Mouse (Mus musculus) T-helper 17 cell (primary cell): Measurements from ENCODE around the gene Camk2n2.

ENCODE experiments used
- in situ Hi-C, 2 experiments: fragments of 300-600 bp; cut with MboI, MseI; formaldehyde crosslinking; loops; 1 replicate in 1 of 2; 2 replicates in 1 of 2; pipeline ENCODE4 v1.15.1; 2025; ENCODE audit warnings: high pct_unique_total_duplicates in 2 of 2

Camk2n2 gene

DNA sequence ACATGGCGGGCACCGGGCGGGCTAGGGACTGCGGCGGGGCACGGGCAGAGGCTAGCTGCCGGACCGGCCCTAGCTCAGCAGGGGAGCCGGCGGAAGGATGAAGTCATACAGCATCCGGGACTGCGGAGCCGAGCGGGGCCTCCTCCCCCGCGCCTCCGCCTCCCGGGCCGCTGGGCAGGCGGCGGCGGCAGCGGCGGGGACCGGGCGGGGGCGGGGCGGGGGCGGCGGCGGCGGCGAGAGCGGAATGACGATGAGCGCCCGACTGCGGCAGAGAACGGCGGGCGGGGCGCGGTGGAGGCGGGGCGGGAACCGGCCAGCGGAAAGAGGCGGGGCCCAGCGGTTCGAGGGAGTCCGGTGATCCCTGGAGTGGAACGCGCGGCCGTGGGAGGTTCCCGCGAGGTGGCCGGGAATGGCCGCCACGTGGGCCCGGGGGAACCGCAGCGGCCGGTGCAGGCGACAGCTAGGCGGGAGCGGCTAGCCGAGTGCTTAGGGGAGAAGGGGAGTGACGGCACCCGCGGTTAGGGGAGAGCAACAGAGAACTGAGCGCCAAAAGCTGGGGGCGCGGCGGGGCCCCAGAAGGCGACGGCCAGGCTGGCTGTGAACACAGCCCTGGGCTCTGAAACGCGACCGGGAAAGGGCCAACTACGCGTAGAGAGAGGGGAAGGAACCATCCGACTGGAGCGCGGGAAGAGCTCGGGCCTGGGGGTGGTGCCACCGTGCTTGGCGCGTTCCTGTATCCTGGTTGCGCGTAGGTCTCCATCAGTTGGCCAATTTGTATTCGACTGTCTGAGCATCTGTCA, at the start of gene Camk2n2:
Gene Camk2n2, minus strand, starts transcription at position 97 of the 800 bp plus-strand sequence.
- in situ Hi-C loops, result no loop called here

DNA sequence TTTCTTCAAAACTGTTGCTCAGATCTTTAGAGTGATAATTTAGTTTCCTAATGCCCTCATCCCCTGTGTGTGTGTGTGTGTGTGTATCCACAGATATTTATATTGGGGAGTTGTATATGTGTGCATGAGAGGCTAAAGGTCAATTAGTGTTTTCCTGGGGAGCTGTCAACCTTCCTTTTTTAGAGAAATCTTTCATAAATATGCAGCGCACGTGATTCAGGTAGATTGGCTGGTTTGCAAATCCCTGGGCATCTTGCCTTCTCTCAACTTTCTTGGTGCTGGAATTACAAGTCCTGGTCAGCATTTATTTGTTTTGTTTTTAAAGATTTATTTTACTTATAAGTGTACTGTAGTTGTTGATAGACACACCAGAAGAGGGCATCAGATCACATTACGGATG, 49.2 kb upstream of the Camk2n2 start:
- in situ Hi-C loops, result loop anchor here (5.0 to 25.0 kb wide), 3 partner anchors 58 to 708 kb away; partner anchors contain the start of genes Abcf3 (in 1 of the 2), Alg3 (in 1 of the 2), Eef1akmt4 (in 1 of the 2) and Gm49333 (in 1 of the 2)

DNA sequence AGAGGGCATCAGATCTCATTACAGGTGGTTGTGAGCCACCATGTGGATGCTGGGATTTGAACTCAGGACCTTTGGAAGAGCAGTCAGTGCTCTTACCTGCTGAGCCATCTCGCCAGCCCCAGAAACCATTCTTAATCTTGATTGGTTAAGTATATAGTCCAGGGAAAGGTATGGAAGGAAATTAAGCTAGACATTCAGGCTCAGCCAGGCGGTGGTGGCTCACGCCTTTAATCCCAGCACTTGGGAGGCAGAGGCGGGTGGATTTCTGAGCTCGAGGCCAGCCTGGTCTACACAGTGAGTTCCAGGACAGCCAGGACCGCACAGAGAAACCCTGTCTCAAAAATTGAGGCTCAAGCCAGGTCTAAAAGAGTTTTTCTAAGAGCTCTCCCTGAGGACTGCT, 46.9 kb upstream of the Camk2n2 start, which contains the start of gene Eif4g1:
Gene Eif4g1, plus strand, starts transcription at position 301 of the 400 bp plus-strand sequence.
- in situ Hi-C loops, result loop anchor here in 1 of 2 experiments (25.0 kb wide), 1 partner anchor 706 kb away; no protein-coding TSS in a partner anchor

DNA sequence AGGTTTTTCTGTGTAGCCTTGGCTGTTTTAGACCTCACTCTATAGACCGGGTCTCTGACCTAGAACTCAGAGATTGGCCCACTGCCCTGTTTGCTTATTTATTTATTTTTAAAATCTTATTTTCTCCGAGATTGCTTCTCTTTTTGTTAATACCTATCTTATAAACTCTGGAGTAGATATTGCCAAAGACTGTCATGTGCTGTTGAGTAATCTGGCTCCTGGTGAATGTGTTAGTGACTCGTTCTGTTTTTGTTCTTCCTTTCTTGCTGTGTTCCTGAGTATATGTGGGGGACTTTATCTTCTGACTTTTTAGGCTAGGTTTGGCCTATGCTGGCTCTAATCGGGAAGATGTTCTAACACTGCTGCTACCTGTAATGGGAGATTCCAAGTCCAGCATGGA, 36.6 kb upstream of the Camk2n2 start:
- in situ Hi-C loops, result loop anchor here in 1 of 2 experiments (25.0 kb wide), 1 partner anchor 695 kb away; no protein-coding TSS in a partner anchor

DNA sequence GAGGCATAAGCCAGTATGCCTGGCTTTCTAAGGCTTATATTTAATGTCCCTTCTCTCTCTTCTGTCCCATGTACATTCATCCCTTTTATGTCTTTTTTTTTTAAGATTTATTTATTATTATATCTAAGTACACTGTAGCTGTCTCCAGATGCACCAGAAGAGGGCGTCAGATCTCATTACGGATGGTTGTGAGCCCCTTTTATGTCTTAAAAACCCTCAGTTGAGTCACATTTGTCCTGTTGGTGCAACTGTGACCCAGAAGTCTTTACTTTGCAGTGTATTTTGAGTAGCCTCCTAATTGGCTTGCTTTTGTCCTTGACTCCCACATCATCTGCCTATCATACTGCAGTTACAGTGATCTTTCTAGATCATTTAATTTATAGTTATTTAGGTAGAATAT, 32.2 kb upstream of the Camk2n2 start:
- in situ Hi-C loops, result loop anchor here in 1 of 2 experiments (5.0 to 25.0 kb wide), 2 partner anchors 36 to 691 kb away; no protein-coding TSS in a partner anchor

DNA sequence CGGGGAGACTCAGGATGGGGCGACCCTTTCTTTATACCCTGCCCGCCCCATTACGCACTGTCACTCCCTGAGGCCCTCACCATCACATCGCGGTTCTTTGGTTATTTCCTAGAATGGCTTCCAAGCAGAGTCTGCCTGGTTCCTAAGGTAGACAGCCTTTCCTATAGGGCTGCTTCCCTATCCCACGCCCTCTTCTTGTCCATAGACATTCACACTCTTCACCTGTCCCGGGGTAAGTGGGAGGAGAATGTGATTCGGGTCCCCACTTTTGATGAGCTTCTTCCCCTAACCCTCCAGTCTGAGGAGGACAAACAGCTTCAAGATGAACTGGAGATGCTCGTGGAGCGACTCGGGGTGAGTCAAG, 30.8 kb upstream of the Camk2n2 start:
- in situ Hi-C loops, result loop anchor here in 1 of 2 experiments (5.0 to 25.0 kb wide), 2 partner anchors 35 to 690 kb away; no protein-coding TSS in a partner anchor

DNA sequence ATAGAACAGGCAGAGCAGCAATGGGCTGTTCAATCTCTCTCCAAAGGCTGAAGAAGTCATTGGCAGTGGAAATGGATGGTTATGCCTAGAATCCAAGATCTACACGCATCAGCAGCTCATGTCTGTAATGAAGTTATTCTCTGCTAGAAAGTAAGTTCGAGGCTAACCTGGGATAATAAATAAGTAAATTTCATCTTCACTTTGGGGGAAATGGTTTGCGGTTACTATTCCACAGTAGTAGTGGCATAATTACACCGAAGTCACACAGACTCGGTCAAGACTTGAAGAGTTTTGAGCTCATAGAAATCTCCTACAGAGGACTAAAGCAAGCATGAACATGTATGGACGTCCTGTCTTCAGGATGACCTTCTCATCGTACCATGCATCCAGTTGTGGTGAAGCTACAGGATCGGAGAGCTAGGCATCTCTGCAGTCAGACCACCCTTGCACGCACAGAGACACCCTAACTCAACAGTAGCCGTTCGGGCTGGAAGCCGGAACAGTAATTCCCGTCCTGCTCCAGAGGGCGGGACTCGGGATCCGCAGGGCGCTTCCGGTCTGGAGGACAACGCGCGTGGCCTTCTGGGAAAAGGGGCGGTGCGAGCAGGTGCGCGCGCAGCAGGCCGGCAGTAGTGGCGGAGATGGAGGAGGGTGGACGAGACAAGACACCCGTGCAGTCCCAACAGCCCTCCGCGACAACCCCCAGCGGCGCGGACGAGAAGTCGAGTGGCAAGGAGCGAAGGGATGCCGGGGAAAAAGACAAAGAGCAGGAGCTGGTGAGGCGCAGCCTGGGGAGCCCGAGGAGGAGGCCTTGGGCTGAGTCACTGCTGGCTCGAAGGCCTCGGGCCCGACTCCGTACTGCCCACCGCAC, 30.2 kb upstream of the Camk2n2 start, which contains the start of gene Psmd2:
Gene Psmd2, plus strand, starts transcription at position 577 of the 871 bp plus-strand sequence.
- in situ Hi-C loops, result loop anchor here in 1 of 2 experiments (5.0 to 25.0 kb wide), 2 partner anchors 34 to 689 kb away; no protein-coding TSS in a partner anchor

DNA sequence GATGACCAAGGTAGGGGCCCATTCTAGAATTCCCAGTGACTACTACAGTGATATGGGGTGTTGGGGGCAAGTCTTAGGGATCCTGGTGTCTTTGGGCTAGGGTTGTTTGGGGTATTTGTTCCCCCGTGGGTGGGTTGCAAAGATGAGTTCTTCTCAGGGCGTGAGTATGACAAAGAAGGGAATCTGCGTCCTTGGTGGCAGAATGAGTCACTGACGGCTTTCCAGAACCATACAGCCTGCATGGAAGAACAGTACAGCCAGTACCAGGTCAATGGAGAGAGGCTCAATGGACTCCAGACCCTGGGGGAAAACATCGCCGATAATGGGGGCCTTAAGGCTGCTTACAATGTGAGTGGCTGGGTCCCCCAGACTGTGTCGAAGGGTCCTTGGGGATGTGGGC, 22.8 kb upstream of the Camk2n2 start:
- in situ Hi-C loops, result no loop called here

DNA sequence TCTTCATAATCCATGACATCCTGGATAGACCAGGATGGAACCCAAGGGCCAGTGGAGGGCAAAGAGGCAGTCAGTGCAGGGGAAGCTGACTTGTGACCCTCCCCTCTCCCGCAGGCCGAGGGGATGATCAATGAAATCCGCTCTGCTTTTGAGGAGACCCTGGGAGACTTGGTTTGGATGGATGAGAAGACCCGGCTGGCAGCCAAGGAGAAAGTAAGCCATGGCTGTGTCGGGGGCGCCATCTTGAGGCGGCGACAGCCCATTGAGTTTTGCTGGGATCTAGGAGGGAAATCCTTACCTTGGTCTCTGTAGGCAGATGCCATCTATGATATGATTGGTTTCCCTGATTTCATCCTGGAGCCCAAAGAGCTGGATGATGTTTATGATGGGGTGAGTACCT, 21.1 kb upstream of the Camk2n2 start:
- in situ Hi-C loops, result no loop called here

DNA sequence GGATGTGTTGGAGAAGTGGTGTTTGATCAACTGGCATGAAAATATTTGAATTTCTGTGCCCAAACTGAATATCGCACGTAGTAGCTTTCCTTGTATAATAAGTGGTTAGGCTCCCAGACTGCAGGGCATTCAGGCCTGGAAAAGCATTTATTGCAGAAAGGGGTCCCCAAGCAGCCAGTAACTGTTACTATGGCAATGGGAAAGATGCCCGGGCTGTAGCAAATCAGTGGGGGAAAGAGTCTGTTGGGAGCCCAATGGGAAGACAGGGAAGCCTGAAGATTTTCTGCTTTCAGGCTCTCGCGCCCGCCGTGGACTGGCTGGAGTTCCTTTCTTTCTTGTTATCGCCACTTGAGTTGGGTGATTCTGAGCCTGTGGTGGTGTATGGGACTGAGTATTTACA, 17.3 kb upstream of the Camk2n2 start:
- in situ Hi-C loops, result no loop called here

DNA sequence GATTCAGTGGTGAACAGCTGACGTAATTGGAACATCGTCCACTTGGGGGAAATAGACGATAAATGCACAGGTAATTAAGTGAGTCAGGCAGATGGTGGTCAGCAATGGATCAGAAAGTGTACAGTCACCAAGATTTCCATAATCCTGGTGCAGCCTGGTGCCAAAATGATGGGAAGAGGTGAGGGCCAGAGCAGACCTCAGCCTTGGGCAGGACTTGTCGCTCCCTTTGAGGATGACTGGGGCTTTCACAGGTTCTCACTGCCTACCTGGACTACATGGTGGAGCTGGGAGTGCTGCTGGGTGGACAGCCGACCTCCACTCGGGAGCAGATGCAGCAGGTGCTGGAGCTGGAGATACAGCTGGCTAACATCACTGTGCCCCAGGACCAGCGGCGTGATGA, 16.3 kb upstream of the Camk2n2 start:
- in situ Hi-C loops, result no loop called here

DNA sequence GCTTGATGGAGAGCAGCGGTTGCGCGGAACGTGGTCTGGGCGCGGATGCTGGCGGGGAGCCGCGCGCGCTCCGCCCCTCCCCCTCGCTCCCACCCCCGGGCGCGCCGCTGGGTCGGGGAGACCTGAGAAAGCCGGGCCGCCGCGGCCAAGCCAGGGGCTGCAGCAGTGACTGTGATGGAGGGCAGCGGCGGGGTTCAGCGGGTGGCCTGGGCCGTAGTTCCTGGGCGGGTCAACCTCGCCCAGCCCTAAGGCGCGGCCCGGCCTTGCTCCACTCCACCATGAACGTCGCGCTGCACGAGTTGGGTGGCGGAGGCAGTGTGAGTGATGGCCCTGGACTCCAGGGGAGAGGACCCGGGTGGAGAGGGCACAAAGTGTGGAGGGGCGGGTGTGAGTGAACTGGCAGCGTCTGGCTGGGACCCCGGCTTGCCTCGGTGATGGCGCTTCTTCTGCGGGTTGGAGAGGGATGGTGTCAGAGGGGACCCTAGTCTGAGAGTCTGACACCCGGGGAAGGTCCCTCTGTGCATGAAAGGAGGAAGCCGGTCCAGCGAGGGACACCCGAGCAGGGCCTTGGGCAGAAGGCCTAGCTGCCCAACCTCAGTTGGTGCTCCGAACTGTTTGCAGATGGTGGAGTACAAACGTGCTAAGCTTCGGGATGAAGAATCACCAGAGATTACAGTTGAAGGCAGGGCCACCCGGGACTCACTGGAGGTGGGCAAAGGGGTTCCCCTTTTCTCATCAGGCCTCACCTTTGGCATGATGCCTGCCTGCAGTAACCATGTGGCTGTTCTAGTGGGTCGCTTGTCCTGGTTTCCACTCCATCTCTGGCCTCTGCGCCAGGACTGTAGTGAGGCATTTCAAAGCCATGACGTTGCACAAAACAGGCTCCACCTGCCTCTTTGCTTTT, 8.9 kb upstream of the Camk2n2 start, which contains the start of gene Ece2:
Gene Ece2, plus strand, starts transcription at position 98 of the 904 bp plus-strand sequence.
- in situ Hi-C loops, result no loop called here

DNA sequence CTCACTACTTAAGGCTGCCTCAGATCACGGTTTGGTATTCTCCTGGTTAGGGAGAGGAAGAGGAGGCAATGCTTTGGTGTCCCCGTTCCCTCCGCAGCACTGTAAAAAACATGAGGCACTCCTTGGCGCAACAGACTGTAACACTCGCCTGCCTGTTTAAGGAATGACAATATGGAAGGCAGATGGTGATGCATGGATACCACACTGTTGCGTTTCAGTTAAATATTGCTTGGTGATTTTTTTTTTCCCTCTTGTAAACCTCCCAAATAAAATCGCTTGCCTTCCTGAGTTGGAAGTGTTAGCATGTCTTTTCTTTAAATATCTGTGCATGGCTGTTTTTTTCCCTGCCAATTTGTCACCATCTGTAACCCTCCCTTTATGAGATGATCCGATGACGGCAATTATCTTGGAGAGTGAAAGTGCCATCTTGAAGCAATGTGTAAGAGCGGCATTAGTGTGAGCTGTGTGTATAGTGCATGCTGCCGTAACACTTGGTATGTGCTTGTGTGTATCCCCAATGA, 7.8 kb upstream of the Camk2n2 start:
- in situ Hi-C loops, result no loop called here

DNA sequence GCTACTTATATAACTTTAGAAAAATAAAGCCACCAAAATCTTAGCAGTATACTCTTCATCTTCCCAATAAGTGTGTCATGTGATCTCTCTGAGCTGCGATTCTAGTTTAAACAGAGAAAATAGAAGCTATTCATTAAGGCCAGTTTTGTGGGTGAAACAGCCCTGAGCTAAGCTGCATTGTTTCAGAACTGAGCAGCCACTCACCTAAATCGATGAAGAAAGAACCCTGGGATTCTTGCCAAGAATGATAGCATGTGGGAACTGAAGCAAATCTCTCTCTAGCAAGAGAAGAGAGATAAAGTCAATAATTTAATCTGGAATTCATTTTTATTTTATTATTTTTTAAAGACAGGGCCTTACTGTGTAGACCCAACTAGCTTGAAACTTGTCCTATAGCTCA, 2.1 kb upstream of the Camk2n2 start:
- in situ Hi-C loops, result no loop called here

DNA sequence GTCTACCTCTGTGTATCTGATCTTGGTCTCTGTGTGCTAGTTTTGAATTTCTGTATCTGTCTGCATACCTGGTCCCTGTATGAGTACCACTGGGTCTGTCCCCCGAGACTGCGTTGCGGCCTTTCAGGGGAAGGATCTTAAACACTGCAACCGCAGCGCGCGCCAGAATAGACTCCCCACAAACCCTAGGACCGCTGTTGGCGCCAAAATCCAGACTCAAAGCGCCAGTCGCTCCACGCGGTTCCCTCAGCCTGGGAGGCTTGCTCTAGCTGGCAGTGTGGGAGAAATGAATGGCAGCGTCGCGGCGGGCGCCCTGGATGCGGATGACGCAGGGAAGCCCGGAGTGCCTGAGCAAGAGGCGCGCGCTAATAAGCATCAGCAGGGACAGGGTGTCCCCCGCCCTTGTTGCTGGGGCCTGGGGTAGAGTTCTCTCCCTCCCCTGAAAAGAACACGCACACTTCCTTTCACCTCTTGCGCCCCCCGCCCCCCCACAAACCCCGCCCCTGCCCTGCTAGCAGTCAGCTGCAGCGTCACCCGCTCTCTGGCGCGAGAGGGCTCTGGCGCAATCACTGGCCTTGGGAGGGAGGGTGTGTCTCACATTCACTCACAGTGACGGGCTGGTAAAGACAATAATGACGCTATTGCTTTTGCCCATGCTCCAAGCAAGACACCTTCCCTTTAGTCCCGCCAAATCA, 1.1 kb upstream of the Camk2n2 start:
- in situ Hi-C loops, result no loop called here

DNA sequence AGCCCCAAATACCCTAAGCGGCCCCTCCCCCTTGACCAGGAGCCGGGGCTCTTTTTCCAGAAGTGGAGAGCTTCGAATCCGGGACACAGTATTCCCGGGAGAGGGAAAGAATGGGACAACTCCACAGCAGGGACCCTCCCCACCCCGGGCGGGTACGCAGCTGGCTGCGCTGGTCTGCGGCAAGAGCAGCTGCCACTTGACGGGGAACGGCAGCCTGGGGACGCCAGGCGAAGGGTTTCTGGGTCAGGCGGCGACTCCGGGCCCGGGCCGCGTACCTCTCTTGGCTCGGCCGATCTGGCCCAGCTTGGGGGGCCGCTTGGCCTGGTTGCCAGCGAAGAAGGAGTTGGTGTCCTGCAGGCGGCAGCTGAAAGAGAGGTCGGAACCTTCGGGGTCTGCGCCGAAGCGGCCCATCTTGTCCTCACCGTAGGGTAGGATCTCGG, 316 bp downstream of the Camk2n2 start:
- in situ Hi-C loops, result no loop called here

DNA sequence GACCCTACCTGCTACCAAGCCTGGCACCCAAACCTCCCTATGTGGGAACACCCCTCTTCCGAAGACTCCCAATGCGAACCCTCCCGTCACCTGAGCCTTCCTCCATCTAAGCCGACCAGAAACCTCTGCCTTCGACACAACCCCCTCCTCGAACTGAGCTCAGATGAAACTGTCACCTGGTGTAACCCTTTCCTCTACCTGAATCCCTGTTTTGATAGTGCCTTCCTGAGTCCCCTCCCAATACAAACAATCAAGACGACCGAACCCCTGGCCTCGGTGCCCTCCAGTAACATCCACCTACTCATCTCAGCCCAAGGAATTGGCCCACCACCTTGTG, 720 bp downstream of the Camk2n2 start:
- in situ Hi-C loops, result no loop called here

DNA sequence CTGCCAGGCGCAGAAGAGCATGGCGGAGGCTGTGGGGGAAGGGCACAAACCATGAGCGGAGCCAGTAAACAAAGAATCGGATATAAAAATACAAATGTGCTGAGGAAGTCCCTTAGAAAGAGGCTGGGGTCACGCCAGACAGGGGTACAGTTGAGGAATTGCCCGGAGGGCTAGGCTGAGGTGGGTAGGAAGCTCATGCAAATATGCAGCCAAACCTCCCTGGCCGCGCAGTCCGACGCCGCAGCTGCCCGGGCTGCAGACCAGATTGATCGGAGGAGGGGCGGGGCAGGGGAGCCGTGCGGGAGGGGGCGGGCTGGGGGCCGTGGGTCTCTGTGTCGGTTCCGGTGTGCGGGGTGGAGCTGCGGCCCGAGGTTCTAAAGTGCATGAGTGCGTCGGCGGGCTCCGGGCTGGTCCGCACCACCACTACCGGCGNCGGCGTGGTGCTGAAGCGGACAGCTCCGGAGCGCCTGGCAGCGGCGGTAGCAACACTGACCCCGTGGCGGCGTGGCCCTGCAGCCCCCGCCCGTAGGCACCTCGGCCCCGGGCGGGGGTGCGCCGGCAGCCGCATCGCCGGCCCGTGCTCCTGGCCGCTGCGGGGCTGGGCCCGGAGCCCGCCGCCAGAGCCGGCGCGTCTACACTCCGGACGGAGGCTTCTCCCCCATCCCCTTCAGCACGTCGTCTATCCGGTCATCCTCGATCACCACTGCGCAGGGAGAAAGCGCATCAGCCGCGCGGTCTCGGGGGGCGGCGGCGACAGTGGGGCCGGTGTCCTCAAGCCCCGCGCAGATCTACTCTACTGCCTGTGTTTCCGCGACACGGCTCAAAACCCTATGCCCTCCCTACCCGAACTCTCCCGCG, 1.3 kb downstream of the Camk2n2 start:
- in situ Hi-C loops, result loop anchor here in 1 of 2 experiments (5.0 kb wide), 2 partner anchors 33 to 98 kb away; partner anchors contain the start of genes Clcn2, Polr2h and Psmd2
